Mouse (Mus musculus) layer of hippocampus, adult 2 months (tissue): ENCODE data around the gene Idh1. TPM values are rescaled to one million over a fixed set of nuclear protein-coding genes. Genes with fewer than 3 reads are reported as not detected.
A peak's percentile ranks its signal among the peaks of the same experiment; 100 is the strongest.

Experiments
- DNase-seq, 2 experiments: peaks; one replicate each; pipeline ENCODE4 v3.0.0; 2022; ENCODE audit warnings: low spot score in 2 of 2
- H3K27ac ChIP-seq: fragments of 200-600 bp; 2 replicates; pipeline ENCODE4 v1.8.1; 2022
- H3K4me3 ChIP-seq: fragments of 200-600 bp; 2 replicates; pipeline ENCODE4 v1.8.1; 2022; ENCODE audit warnings: mild to moderate bottlenecking
- CTCF ChIP-seq: fragments of 200-600 bp; conservative IDR thresholded peaks from 2 replicates; pipeline ENCODE4 v1.8.1; 2022; ENCODE audit warnings: antibody characterized with exemption, mild to moderate bottlenecking, moderate library complexity
- total RNA-seq, 2 experiments: library from RNA; stranded (reverse); gene quantifications; 2 replicates each; pipeline ENCODE4 v1.2.3; 2021

The Idh1 gene
- total RNA-seq, 2 experiments from 2014 or later, result 41.5 to 49.6 TPM

- peak; percentile 37 to 58 for DNase-seq
- no peak within 1 kb of the TSS for H3K27ac ChIP-seq
- no peak for TF ChIP-seq CTCF
- peak within 1 kb of the TSS; percentile 63 for H3K4me3 ChIP-seq
These were observed 63.5 kb downstream of the Idh1 start, which contains the start of gene D630023F18Rik for GRCm38 (mm10) chr1:65122574-65123372. TSS of gene D630023F18Rik (minus strand) at chr1:65123214.

DNA sequence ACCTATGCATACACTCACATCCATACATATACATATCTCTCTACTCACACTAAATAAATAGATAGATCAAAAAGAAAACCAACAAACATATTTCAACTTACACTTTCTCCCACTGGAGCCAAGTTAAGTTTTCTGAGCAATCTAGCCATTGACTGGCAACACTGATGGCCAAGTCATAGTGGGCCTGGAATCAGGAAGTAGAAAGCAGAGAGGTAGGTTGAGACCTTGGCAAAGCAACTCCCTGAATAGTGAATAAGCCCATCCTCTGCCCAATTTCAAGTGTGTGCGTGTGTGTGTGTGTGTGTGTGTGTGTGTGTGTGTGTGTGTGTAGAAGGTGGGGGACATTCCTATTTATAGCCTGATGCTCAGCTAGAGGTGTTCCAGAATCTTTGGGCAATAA, 66.9 kb downstream of the Idh1 start, which contains the start of gene Gm28845:
Gene Gm28845, minus strand, starts transcription at position 121 of the 400 bp plus-strand sequence.
- H3K27ac ChIP-seq, result no peak within 1 kb of the TSS
- no peak for DNase-seq
- TF ChIP-seq CTCF, result no peak
- no peak within 1 kb of the TSS for H3K4me3 ChIP-seq

DNA sequence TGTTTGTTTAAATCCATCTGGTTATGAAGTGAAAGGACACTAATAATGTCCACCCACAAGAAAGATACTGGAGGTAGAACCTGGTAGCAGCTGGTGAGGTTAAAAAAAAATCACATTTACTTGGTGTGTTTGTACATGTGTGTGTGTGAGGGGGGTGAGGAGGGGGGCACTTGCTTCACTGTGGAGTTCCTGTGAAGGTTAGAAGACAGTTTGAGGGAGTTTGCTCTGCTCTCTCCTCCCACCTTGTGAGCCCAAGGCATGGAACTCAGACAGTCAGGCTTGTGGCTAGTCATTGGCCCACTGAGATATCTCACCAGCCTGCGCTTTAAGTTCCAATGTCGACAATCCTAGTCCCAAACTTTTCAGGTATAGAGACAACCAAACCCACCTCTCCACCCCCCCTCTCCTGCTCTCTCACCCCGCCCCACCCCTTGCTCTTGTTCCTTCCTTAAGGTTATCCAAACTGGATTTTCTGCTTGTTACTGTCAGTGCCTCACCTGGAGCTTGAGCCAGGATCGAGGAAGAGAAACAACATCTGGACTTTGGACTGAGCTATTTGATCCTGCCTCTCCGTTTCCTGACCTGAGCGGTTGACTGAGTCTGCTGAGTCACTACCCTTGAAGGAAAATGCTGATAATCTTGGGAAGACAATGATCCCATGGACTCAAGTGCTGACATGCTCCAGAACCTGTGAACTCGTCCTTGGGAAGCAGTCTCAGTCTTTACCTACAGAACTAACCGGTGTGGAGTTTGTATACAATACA, 68.0 kb downstream of the Idh1 start:
- DNase-seq, result no peak
- H3K4me3 ChIP-seq, result no peak overlapping the region
- TF ChIP-seq CTCF, result no peak

GRCm38 (mm10) chr1:65113536-65114172, 72.6 kb downstream of the Idh1 start:
- Histone ChIP-seq H3K4me3 (no peak overlapping the region), H3K27ac (no peak overlapping the region)
- no peak for TF ChIP-seq CTCF
- no peak for DNase-seq

More for the DNA sequence above, 68.0 kb downstream of the Idh1 start:
- H3K27ac ChIP-seq, result no peak overlapping the region

DNA sequence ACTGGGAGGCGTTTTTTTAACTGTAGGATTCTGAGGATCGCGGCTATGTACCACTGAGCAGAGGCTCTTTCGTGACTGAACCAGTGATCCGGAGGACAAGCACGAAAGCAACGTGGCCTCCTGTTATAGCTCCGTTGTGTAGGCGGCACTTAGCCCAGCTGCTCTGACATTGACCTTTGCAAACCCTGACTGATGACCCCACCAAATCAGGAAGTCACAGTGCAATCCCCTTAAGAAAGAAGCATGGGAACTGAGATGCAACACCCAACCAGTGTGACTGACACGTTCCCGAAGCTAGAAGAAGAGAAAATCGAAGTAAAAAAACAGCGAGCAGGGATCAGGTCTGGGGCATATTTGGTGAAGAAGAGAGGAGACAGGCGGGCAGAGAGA, 73.5 kb downstream of the Idh1 start:
- no peak for DNase-seq

DNA sequence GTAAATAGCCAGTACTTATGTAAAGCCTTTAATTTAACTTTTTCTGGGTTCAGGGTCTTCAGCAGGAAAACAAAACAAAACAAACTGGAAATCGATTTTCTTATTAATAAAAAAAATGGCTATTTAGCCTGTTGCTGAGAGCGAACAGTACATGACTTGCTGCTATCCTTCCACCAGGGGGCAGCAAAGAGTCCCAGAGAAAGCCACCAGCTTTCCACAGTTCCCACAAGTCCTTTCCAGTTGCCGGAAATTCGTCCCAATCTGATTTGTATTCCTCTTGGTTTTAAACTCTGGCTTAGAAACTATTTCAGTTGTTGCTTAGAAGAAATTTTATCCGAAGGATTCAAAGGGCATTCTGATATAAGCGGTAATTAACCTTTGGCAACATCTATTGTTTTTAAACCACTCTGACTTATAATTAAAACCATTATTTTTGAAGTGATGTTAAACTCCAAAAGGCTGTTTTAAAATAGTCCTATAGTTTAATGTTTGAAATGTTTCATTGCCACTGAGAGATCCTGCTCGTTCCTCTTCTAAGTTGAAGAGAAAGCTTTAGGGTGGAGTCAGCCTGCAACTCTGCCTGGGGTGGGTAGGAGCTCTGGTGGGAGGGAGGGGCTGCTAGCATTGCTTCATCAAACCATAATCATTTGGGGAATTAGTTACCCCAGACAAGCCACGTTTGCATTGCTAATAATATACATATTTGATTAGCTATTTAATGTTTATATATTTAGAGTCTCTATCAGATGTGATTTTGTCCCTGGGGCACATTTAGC, 74.1 kb downstream of the Idh1 start:
- peak; percentile 74 to 83 for DNase-seq
- Histone ChIP-seq H3K27ac (no peak overlapping the region), H3K4me3 (peak overlapping the region; percentile 36)
- TF ChIP-seq CTCF, result peak; percentile 99; the same call in 1 of the 2 replicates

More for the DNA sequence above, 73.5 kb downstream of the Idh1 start:
- TF ChIP-seq CTCF, result no peak
- Histone ChIP-seq H3K4me3 (peak overlapping the region; percentile 2; the same call in 1 of the 2 replicates), H3K27ac (no peak overlapping the region)

DNA sequence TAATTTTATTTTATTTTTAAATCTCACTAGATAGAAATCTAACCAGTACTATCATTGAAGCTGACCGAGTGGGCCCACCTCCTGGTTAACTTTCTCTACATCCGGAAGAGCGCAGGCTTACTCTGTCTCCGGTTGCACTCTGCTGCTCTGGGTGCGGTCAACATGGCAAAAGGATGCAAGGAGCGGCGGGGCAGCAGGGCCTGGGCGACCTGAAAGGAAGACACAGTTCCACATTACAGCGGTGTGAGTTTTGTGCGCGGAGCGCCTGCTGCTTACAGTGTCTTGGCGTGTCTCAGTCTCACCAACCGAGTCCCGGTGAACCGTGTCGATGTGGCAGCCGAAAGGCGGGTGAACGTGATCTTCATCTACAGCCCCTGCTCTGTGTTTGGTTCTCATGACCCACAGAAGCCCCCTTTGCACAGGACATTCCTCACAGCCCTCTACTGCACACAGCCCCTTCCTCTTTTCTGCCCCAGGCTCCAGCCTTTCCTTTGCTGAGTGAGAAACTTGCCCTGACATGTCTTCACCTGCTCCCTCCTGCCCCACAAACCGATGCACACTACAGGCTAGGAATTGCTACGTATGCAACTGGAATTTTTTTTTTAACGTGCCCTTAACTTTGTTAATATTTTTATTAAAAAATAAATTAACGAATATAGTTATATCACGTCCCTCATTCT, 76.4 kb downstream of the Idh1 start:
- Histone ChIP-seq H3K4me3 (no peak overlapping the region), H3K27ac (no peak overlapping the region)
- no peak for DNase-seq
- TF ChIP-seq CTCF, result no peak

DNA sequence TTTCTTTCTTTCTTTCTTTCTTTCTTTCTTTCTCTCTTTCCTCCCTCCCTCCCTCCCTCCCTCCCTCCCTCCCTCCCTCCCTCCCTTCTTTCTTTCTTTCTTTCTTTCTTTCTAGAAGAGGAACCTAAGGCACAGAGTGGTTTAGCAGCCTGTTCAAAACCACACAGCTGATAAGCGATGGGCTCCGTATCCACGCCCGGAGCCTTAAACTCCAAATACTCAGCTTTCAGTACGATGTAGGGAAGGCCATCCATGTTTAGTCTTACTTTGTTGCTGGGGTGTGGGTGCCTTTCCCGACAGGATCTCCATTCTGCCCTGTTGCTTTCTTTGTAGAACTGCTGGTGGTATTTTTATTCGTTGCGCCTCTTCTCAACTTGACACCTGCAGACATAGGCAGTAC, 77.1 kb downstream of the Idh1 start:
- H3K27ac ChIP-seq, result no peak overlapping the region

More for the DNA sequence above, 77.1 kb downstream of the Idh1 start:
- no peak for DNase-seq
- no peak for TF ChIP-seq CTCF
- H3K4me3 ChIP-seq, result no peak overlapping the region

Other genes starting within 250 kb of the Idh1 start
- 10 to 100 TPM; 35.6 to 36.0 TPM for gene Plekhm3, start 229.7 kb downstream of the Idh1 start, total RNA-seq
- not detected for gene Akr1cl, start 153.7 kb downstream of the Idh1 start, total RNA-seq
- gene Cryge, start 135.4 kb downstream of the Idh1 start, total RNA-seq, result not detected
- not detected for gene Crygd, start 123.0 kb downstream of the Idh1 start, total RNA-seq
- not detected for gene Crygc, start 112.8 kb downstream of the Idh1 start, total RNA-seq
- not detected for gene Crygb, start 104.2 kb downstream of the Idh1 start, total RNA-seq
- gene Cryga, start 83.1 kb downstream of the Idh1 start, total RNA-seq, result under 1 TPM in 1 of 2 experiments, not detected in 1; 0.87 TPM
- gene Gm28845, start 66.9 kb downstream of the Idh1 start, total RNA-seq, result under 1 TPM in 1 of 2 experiments, not detected in 1; 0.76 TPM
- gene D630023F18Rik, start 63.3 kb downstream of the Idh1 start, total RNA-seq, result 1 to 10 TPM; 8.4 to 8.8 TPM
- 10 to 100 TPM; 43.8 to 47.7 TPM for gene Pikfyve, start 183 bp upstream of the Idh1 start, total RNA-seq
- under 1 TPM; 0.25 to 0.28 TPM for gene Pth2r, start 95.6 kb upstream of the Idh1 start, total RNA-seq